Mouse (Mus musculus): ENCODE measurements around the gene Olfr788.

Olfr788 gene

DNA sequence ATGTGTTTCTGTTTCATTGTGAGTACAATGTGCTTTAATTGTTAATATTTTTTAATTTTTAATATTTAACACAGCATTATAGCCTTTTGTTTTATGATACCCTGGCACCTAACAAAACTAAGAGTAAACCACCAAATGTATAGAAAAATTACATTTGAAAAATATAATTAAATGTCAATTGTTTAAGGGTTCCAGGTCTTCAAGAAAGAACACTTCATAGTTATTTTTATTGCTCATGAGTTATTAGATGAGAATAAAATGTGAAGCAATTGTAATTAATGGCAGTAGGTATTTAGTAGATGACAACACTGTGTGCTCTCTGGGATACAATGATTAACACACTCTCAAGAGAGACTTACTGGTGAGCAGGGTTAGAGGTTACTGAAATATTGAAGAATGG is at the start of gene Olfr788:
TSS of gene Olfr788 (plus strand) at position 301 of the 400 bp plus-strand sequence.
- no peak for DNase-seq

- no peak for DNase-seq
These were observed 43.8 kb upstream of the Olfr788 start, which contains the start of gene Olfr786 for GRCm38 (mm10) chr10:129427006-129427405. Gene Olfr786, plus strand, starts transcription at chr10:129427306.

DNA sequence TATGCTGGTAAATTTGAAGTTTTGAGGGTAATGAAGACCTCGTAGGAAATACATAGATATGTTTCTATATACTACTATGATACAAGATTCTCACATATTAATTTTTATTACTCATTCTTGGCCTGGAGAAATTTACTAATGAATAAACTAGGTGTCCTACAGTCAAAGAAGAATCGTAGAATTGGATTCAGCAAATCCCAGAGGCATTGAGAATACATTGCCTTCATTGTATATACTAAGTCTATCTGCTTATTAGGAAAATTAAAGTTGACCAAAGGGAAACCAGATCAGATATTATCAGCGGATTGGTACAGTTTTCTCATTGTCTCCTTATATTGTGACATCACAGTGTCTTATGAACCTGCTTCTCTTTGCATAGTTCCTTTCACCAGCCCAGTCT is 9.2 kb upstream of the Olfr788 start, which contains the start of gene Olfr787:
TSS of gene Olfr787 (plus strand) at position 301 of the 400 bp plus-strand sequence.
- no peak for DNase-seq

DNA sequence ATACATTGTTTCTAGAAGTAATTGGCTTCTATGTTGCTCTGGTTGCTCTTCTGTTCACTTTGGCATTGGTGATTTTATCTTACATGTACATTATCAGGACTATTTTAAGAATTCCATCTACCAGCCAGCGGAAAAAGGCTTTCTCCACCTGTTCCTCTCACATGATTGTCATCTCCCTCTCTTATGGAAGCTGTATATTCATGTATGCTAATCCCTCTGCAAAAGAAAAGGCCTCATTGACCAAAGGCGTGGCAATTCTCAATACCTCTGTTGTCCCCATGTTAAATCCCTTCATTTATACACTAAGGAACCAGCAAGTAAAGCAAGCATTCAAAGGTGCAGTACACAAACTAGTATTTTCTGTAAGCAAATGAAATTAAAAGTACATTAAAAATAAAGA is 2.5 kb downstream of the Olfr788 start:
- DNase-seq = no peak

DNA sequence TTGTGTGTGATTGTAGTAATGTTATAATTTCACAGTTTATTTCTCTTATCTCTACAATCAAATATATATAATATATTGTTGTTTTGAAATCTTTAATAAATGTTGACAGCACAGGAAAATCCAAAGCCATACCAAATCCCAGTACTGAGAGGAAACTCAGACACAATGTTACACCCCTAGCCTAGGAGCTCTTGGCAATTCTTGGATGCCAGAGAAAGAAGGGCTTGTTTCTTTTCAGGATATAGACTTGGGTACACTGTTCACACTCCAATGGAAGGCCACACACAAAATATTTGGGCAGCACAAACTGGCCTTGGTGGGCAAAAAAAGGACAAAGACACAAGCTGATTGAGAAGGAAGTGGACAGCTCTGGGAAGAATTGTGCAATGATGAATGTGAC is 2.9 kb downstream of the Olfr788 start:
- DNase-seq = no peak

GRCm38 (mm10) chr10:129484452-129484851 is 13.7 kb downstream of the Olfr788 start, which contains the start of gene Olfr789:
Gene Olfr789, plus strand, starts transcription at chr10:129484752.
- DNase-seq = no peak

DNA sequence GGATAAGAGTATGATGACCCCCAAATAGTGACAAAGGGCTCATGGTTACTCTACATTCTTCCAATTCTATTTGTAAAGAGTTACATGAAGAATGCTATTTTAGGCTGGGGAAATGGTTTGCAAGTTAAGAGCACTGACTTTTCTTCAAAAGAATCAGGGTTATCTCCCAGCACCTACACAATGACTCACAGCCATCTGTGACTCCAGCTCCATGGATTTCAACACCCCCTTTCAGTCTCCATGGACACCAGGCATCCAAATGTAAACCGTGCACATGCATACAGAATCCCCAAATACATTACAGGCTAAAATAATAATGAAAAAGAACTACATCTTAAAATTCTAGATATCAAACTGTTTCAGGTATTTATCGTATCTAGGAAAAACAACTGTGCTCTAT is 19.3 kb downstream of the Olfr788 start:
- DNase-seq = peak; percentile 4

GRCm38 (mm10) chr10:129498192-129498591 is 27.4 kb downstream of the Olfr788 start, which contains the start of gene Olfr790:
Gene Olfr790, plus strand, starts transcription at chr10:129498492.
- DNase-seq = no peak

DNA sequence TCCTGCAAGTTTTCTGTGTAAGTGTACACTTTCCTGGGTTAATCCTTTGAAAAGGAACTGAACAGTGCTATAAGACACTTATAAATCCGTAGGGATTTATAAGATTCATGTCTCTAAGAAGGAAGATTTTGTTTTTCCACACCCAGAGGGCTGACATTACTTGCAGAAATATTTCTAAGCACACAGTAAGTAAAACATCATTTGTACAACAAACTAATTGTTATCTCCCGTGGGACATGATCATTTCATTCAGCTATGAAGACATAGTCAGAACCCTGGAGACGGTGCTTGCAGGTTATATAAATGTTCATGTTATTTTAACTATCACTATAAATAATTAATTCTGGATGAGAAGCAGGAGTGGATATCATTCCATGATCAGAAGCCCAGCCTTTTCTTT is 50.7 kb downstream of the Olfr788 start, which contains the start of gene Olfr791:
TSS of gene Olfr791 (plus strand) at position 301 of the 400 bp plus-strand sequence.
- no peak for DNase-seq

Measured in layer of hippocampus, adult 9-11 months (tissue).